Mouse (Mus musculus): Measurements from ENCODE around the gene Gba.

GRCm38 (mm10) chr3:89159616-89160344, 42.9 kb upstream of the Gba start, which contains the start of gene Hcn3:
- TF ChIP-seq CTCF (IDR thresholded peaks at IDR 0.05; ENCODE audit: low read depth): peak; percentile 76
- TF ChIP-seq EP300 (optimal IDR thresholded peaks at IDR 0.05): no peak

Data from stomach, postnatal 0 days (tissue).